21 mouse cellular contexts compared by ENCODE assay signal in the genomic region with DNA sequence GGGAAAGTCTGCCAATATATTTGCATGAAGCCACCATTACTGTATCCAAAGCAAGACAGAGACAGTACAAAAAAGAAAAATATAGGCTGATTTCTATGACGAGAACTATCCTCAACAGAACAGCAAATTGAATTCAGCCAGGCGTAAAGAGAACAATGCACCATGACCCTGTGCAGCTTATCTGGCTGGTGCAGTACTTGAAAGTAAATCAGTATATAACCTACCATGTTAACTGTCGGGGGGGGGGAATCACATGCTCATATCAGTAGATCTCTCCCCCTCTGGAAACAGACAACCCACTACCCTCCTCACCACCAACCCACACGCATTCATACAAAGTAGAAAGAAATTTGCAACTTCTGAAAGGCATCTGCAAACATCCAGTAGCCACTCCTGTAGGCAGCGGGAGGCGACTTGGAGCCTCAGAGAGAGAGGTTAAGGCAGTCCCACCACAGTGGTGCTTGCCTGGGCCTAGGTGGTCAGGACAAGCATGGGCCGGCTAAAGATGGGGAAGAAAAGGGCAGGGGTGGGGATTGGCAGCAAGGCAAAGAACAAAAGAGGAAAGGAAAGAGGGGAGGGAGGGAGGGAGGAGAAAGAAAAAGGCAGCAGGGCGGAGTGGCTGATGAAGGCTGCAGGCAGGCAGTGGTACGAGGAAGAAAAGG. TPM values are rescaled to one million over a fixed set of nuclear protein-coding genes. Genes with fewer than 3 reads are reported as not detected.
DNase-seq lines count a peak whose midpoint lies in the region; ATAC-seq and TF ChIP-seq lines count a peak whose summit lies in the region.
"Had no signal": no experiment of that assay in that cellular context is flagged by ENCODE, and none has a peak within 500 bp of the region (broad histone marks: within the 10 kb centered on the region; RNA-seq: fewer than 3 reads in every experiment).

No protein-coding gene starts in this region.

- no peak overlapping the region for H3K9ac ChIP-seq in forebrain, postnatal 0 days
- H3K9ac ChIP-seq: embryonic facial prominence, embryonic 15.5 days; heart, embryonic 15.5 days; limb, embryonic 13.5 days had no signal

- no peak overlapping the region for H3K4me3 ChIP-seq in forebrain, postnatal 0 days (ENCODE audit: low read depth, low read length)
- no peak overlapping the region for H3K4me3 ChIP-seq in midbrain, embryonic 10.5 days
- H3K4me3 ChIP-seq: embryonic facial prominence, embryonic 15.5 days; heart, embryonic 15.5 days; layer of hippocampus, adult 2 months; limb, embryonic 13.5 days had no signal

- 34% methylated on average over 9 of the region's 9 CpGs for WGBS in forebrain, postnatal 0 days
- 46% methylated on average over 9 of the region's 9 CpGs for WGBS in midbrain, embryonic 10.5 days

- ATAC-seq in forebrain, postnatal 0 days: peak; percentile 42; the same call in 1 of the 2 replicates

- peak; percentile 81 for DNase-seq in heart, adult 11 months
- DNase-seq in heart, adult 9 months (ENCODE audit: low spot score in 2 of 2): no peak
- DNase-seq in forebrain, postnatal 0 days: peak; percentile 16
- peak; percentile 20 for DNase-seq in midbrain, embryonic 10.5 days (ENCODE audit: low spot score)
- DNase-seq in retina, postnatal 1 day: peak; percentile 69
- no peak for DNase-seq in gastrocnemius, postnatal 25 days
- no peak for DNase-seq in urinary bladder, postnatal 14 days (ENCODE audit: low spot score)
- DNase-seq in adrenal gland, adult 8-10 months: no peak
- DNase-seq: cerebellum, adult 2 months; kidney, adult 9 months; lung, postnatal 14 days; thymus, postnatal 14 days had no signal

- H3K4me2 ChIP-seq in forebrain, postnatal 0 days (ENCODE audit: low read depth): no peak overlapping the region
- H3K4me2 ChIP-seq: embryonic facial prominence, embryonic 15.5 days; heart, embryonic 15.5 days; limb, embryonic 13.5 days had no signal

- no peaks in the 10 kb centered on the region for H3K27me3 ChIP-seq in forebrain, postnatal 0 days (ENCODE audit: insufficient read depth, low read length)
- no peaks in the 10 kb centered on the region for H3K27me3 ChIP-seq in midbrain, embryonic 10.5 days (ENCODE audit: low read depth, poor library complexity, severe bottlenecking)
- H3K27me3 ChIP-seq: CH12.LX; embryonic facial prominence, embryonic 15.5 days; heart, embryonic 15.5 days; limb, embryonic 13.5 days had no signal

- H3K36me3 ChIP-seq in forebrain, postnatal 0 days (ENCODE audit: insufficient read depth): peaks cover 13% of the 10 kb centered on the region
- peaks cover 24% of the 10 kb centered on the region for H3K36me3 ChIP-seq in midbrain, embryonic 10.5 days

- peak overlapping the region; percentile 51; the same call in 1 of the 2 replicates for H3K27ac ChIP-seq in forebrain, postnatal 0 days (ENCODE audit: low read depth, low read length)
- peak overlapping the region; percentile 82 for H3K27ac ChIP-seq in midbrain, embryonic 10.5 days (replicated peaks)
- H3K27ac ChIP-seq: embryonic facial prominence, embryonic 15.5 days; heart, embryonic 15.5 days; layer of hippocampus, adult 2 months; limb, embryonic 13.5 days; stomach, postnatal 0 days had no signal

- H3K4me1 ChIP-seq in forebrain, postnatal 0 days (ENCODE audit: insufficient read depth): no peaks in the 10 kb centered on the region; the same call in 1 of the 2 replicates
- peaks cover 33% of the 10 kb centered on the region for H3K4me1 ChIP-seq in midbrain, embryonic 10.5 days
- H3K4me1 ChIP-seq: heart, embryonic 15.5 days had no signal

- H3K9me3 ChIP-seq in forebrain, postnatal 0 days (ENCODE audit: low read length): no peaks in the 10 kb centered on the region
- no peaks in the 10 kb centered on the region for H3K9me3 ChIP-seq in midbrain, embryonic 10.5 days (replicated peaks)
- H3K9me3 ChIP-seq: embryonic facial prominence, embryonic 15.5 days; heart, embryonic 15.5 days; limb, embryonic 13.5 days had no signal

- no peak for TF ChIP-seq CTCF in forebrain, postnatal 0 days (IDR thresholded peaks at IDR 0.05; ENCODE audit: low read depth)

RNA-seq across cellular contexts. Expression of gene Cacng1, which starts 33.5 kb away (rescaled TPM):
- 1.4 and 2.1 TPM in 2 replicates for total RNA-seq in forebrain, postnatal 0 days (2014; rRNA removed)
- polyA plus RNA-seq in forebrain, postnatal 0 days (2015; fragmentation: Nextera tagmentation; extraction: Ambion mirVana): 1.1 and 1.3 TPM in 2 replicates
- 0.31 TPM in 1 of 2 replicates, not detected in the other for polyA plus RNA-seq in midbrain, embryonic 10.5 days (2016; fragmentation: Nextera tagmentation; extraction: Ambion mirVana)
- total RNA-seq in gastrocnemius, postnatal 25 days (2021): 100 to 1,000 TPM; 226 to 264 TPM
- under 1 TPM in 2 of 4 experiments, not detected in 2; 0.21 to 0.28 TPM for total RNA-seq in adrenal gland, adult 8-10 months (2022)
- total RNA-seq: CH12.LX; common myeloid progenitor, adult 5-6 weeks; granulocyte monocyte progenitor cell, adult 5-6 weeks; layer of hippocampus, adult 2 months; monocyte, adult 5-6 weeks had no signal

Comparison
In these comparisons a context has a peak if more than half of its experiments do, and no peak if none do; other contexts are left out.
1. DNase-seq: peak in heart, adult 11 months (single experiment), forebrain, postnatal 0 days (single experiment), midbrain, embryonic 10.5 days (single experiment) and retina, postnatal 1 day (single experiment); none in heart, adult 9 months (0 of 2), gastrocnemius, postnatal 25 days (single experiment), urinary bladder, postnatal 14 days (single experiment) and adrenal gland, adult 8-10 months (single experiment).
2. RNA of gene Cacng1, which starts 33.5 kb away (total RNA-seq): 226 to 264 TPM in gastrocnemius, postnatal 25 days; 1.4 to 2.1 TPM in forebrain, postnatal 0 days and 0.21 to 0.28 TPM in adrenal gland, adult 8-10 months; every median in the first group is over 10 times any median in the second.